Mouse (Mus musculus) stomach, postnatal 0 days (tissue): Measurements from ENCODE around the gene Dusp15.

Experiments
- CTCF ChIP-seq: IDR thresholded peaks from 2 replicates; pipeline ENCODE4 v1.5.1; 2016; ENCODE audit warnings: antibody characterized with exemption, low read depth, mild to moderate bottlenecking, moderate library complexity
- EP300 ChIP-seq: optimal IDR thresholded peaks from 2 replicates; pipeline ENCODE3; 2016; ENCODE audit warnings: antibody characterized with exemption

DNA sequence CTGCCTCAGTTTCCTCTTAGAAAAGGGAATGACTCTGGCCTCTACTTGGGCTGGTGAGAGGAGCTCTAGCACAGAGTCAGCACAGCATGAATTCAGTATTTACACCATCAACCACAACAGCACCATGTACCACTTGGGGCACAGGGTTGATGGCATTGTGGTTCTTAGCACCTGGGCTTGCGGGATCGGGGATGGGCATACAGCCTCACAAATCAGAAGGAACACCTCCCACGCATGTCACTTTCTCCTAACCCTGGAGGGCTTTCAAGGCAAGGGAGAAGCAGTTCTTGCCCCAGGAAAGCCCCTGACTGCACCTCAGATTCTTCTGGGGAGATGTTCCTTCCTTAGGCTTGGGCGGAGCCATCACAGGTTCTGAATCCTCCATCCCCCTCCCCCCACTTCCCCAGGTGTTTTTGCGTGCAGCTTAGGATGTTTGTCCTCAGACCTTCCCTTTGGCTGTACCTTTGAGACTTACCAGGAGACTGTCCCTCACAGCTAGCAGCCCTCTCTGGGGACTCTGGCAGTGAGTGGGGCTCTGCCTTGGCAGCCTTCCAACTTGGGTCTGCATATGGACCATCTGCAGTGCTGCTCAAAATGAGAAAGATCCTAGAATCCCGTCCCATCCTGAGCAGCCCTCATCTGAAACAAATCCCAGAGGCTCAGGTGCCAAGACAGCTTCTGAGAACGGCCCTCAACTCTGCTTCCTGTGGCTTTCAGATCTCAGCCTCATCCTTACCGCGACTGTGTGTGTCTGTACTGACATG, 45.0 kb downstream of the Dusp15 start:
- TF ChIP-seq CTCF: no peak
- TF ChIP-seq EP300: no peak
